Mouse (Mus musculus): Measurements from ENCODE around the gene Wrap53.

DNA sequence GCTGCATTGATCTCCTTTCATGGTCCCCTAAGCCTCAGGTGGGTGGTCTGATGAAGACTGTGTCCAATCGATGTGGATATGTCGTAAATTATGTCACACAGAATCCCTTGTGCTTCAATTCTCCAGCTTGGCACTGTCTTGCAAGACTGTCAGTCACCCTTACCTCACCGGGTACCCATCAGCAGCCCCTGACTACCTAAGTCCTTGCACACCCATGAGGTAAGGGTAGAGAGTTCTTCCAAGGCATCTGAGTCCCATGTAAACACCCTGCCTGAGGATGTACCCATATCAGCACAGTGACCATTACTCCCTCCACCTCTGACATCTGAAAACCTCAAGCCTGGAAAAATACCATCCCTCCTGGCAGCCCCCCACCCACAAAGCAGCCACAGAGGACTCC lies 24.3 kb upstream of the Wrap53 start:
- TF ChIP-seq EP300 (IDR thresholded peaks at IDR 0.05) (no peak), CTCF (IDR thresholded peaks at IDR 0.05) (no peak)

Measured in lung, postnatal 0 days (tissue).